Mouse (Mus musculus) lung, adult 2 months (tissue): ENCODE measurements around the gene Slc22a1.

Experiments
- CTCF ChIP-seq: fragments of 200-500 bp; IDR thresholded peaks from 2 replicates; pipeline ENCODE4 v1.5.1; 2011; ENCODE audit warnings: mild to moderate bottlenecking, low read length, control low read depth; ENCODE audit not compliant: insufficient read depth
- POLR2A ChIP-seq: fragments of 200-500 bp; IDR thresholded peaks from 2 replicates; pipeline ENCODE4 v1.6.1; 2011; ENCODE audit warnings: low read depth, mild to moderate bottlenecking, control low read depth, low read length, borderline replicate concordance; ENCODE audit errors: extremely low read depth

- TF ChIP-seq POLR2A (no peak), CTCF (no peak)
Measured at GRCm38 (mm10) chr17:12673871-12674270, 1.8 kb downstream of the Slc22a1 start.
